Mouse (Mus musculus): ENCODE results near the gene Syt2.

- TF ChIP-seq POLR2A (IDR thresholded peaks at IDR 0.05; ENCODE audit: extremely low read depth, insufficient read depth, low read length) (no peak), CTCF (IDR thresholded peaks at IDR 0.05; ENCODE audit: extremely low read depth, insufficient read depth, low read length) (no peak)
Observed at GRCm38 (mm10) chr1:134686834-134687421, 40.5 kb downstream of the Syt2 start.

All from cortical plate, adult 2 months (tissue).